Mouse (Mus musculus) adrenal gland, adult (tissue): ENCODE measurements around the gene 4930470P17Rik.

Source experiments
- DNase-seq, 2 experiments: peaks; one replicate each; pipeline ENCODE4 v3.0.0; 2022 to 2023; ENCODE audit warnings: low spot score in 1 of 2; ENCODE audit not compliant: inconsistent age in 2 of 2

4930470P17Rik gene

GRCm38 (mm10) chr2:170579551-170579950 lies 22.3 kb downstream of the 4930470P17Rik start:
- no peak for DNase-seq

GRCm38 (mm10) chr2:170578588-170578987 lies 23.2 kb downstream of the 4930470P17Rik start:
- DNase-seq = no peak

GRCm38 (mm10) chr2:170577502-170577901 lies 24.3 kb downstream of the 4930470P17Rik start:
- DNase-seq = no peak

- no peak for DNase-seq
These were observed 25.7 kb downstream of the 4930470P17Rik start for GRCm38 (mm10) chr2:170576077-170576476.

- DNase-seq = no peak
These were observed 36.8 kb downstream of the 4930470P17Rik start for GRCm38 (mm10) chr2:170564995-170565394.

- DNase-seq = peak in 1 of 2 experiments; percentile 19
These were observed 37.6 kb downstream of the 4930470P17Rik start for GRCm38 (mm10) chr2:170563956-170564855.

GRCm38 (mm10) chr2:170552088-170552487 lies 49.7 kb downstream of the 4930470P17Rik start:
- no peak for DNase-seq

- no peak for DNase-seq
These were observed 51.6 kb downstream of the 4930470P17Rik start for GRCm38 (mm10) chr2:170550240-170550639.

- DNase-seq = no peak
These were observed 52.7 kb downstream of the 4930470P17Rik start for GRCm38 (mm10) chr2:170549146-170549545.

GRCm38 (mm10) chr2:170548046-170548445 lies 53.8 kb downstream of the 4930470P17Rik start:
- DNase-seq = no peak

GRCm38 (mm10) chr2:170547526-170547925 lies 54.3 kb downstream of the 4930470P17Rik start:
- DNase-seq = no peak

GRCm38 (mm10) chr2:170545745-170546144 lies 56.1 kb downstream of the 4930470P17Rik start:
- no peak for DNase-seq

- no peak for DNase-seq
These were observed 56.9 kb downstream of the 4930470P17Rik start for GRCm38 (mm10) chr2:170544950-170545349.

GRCm38 (mm10) chr2:170544159-170544558 lies 57.7 kb downstream of the 4930470P17Rik start:
- DNase-seq = no peak

GRCm38 (mm10) chr2:170543625-170544024 lies 58.2 kb downstream of the 4930470P17Rik start:
- DNase-seq = no peak

GRCm38 (mm10) chr2:170539211-170539610 lies 62.6 kb downstream of the 4930470P17Rik start:
- no peak for DNase-seq

- DNase-seq = no peak
These were observed 66.0 kb downstream of the 4930470P17Rik start for GRCm38 (mm10) chr2:170535841-170536240.

- no peak for DNase-seq
These were observed 67.0 kb downstream of the 4930470P17Rik start for GRCm38 (mm10) chr2:170534803-170535174.

- no peak for DNase-seq
These were observed 67.6 kb downstream of the 4930470P17Rik start for GRCm38 (mm10) chr2:170534116-170534802.

GRCm38 (mm10) chr2:170530256-170530655 lies 71.6 kb downstream of the 4930470P17Rik start:
- DNase-seq = no peak

GRCm38 (mm10) chr2:170529766-170530165 lies 72.1 kb downstream of the 4930470P17Rik start:
- DNase-seq = no peak
